Mouse (Mus musculus): ENCODE results near the gene Nisch. TPM values are rescaled to one million over a fixed set of nuclear protein-coding genes. Genes with fewer than 3 reads are reported as not detected.

The Nisch gene
- polyA plus RNA-seq, 1 experiment from 2014 or later: 245 TPM

DNA sequence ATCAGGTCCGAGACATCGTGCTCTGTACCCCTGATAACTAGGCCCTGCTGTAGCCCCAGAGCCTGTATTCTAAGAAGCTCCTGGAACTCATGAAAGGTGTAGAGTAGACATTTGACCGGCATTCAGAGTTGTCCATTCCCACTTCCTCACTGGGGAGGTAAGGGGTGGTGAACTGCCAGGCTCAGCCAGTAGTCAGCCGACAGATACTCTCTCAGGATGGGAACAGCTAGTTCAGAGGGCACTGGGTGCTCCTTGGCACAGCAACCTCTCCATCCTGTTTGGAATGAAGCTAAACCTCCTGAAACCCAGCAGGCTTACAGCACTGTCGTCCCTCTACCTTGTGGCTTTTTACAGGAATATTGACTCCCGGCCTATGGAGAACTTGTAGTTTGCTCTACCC is 4.9 kb downstream of the Nisch start:
- ATAC-seq (replicated peaks; ENCODE audit: low FRiP score) (no peak), DNase-seq (ENCODE audit: low spot score) (no peak)
- Histone ChIP-seq H3K9ac (ENCODE audit: low read depth, low read length) (no peak overlapping the region), H3K27me3 (replicated peaks; ENCODE audit: control insufficient read depth, insufficient read depth, low read length) (no peaks in the 10 kb centered on the region), H3K27ac (ENCODE audit: low read depth, low read length) (no peak overlapping the region), H3K4me1 (replicated peaks; ENCODE audit: control insufficient read depth, insufficient read depth, low read length) (peaks cover 13% of the 10 kb centered on the region), H3K36me3 (ENCODE audit: control insufficient read depth, insufficient read depth, low read length) (no peaks in the 10 kb centered on the region), H3K4me2 (no peak overlapping the region), H3K4me3 (ENCODE audit: low read depth, low read length) (no peak overlapping the region), H3K9me3 (ENCODE audit: control insufficient read depth, low read length) (no peaks in the 10 kb centered on the region)
- 83% methylated on average over 6 of the region's 6 CpGs for WGBS

DNA sequence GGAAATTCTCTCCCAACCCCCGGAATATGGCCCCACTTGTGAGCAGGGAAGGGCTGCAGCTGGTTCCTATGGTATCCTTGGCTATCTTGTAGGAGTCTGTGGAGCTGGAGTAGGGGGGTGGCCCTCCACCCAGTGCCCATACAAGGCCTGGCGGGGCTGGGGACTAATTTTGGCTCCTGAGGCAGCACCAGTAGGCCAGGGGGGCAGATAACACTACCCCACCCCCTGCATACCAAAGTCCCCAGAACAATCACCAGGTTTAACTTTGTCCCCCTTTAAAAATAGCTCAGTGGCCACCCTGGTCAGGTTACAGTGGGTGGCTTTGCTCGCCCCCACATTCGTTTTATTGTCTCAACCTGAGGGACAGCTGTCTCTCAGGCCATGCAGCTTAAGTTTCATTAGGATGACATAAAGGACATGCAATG is 7.6 kb downstream of the Nisch start:
- no peak overlapping the region for H3K4me3 ChIP-seq (ENCODE audit: low read depth, low read length)
- no peak overlapping the region for H3K27ac ChIP-seq (ENCODE audit: low read depth, low read length)
- no peaks in the 10 kb centered on the region for H3K27me3 ChIP-seq (replicated peaks; ENCODE audit: control insufficient read depth, insufficient read depth, low read length)
- H3K4me1 ChIP-seq (replicated peaks; ENCODE audit: control insufficient read depth, insufficient read depth, low read length): peaks cover 20% of the 10 kb centered on the region
- ATAC-seq (replicated peaks; ENCODE audit: low FRiP score): no peak
- H3K36me3 ChIP-seq (ENCODE audit: control insufficient read depth, insufficient read depth, low read length): peaks cover 4% of the 10 kb centered on the region; the same call in 1 of the 2 replicates
- no peaks in the 10 kb centered on the region for H3K9me3 ChIP-seq (ENCODE audit: control insufficient read depth, low read length)
- no peak overlapping the region for H3K4me2 ChIP-seq
- 71% methylated on average over 4 of the region's 4 CpGs for WGBS
- DNase-seq (ENCODE audit: low spot score): no peak
- H3K9ac ChIP-seq (ENCODE audit: low read depth, low read length): no peak overlapping the region

DNA sequence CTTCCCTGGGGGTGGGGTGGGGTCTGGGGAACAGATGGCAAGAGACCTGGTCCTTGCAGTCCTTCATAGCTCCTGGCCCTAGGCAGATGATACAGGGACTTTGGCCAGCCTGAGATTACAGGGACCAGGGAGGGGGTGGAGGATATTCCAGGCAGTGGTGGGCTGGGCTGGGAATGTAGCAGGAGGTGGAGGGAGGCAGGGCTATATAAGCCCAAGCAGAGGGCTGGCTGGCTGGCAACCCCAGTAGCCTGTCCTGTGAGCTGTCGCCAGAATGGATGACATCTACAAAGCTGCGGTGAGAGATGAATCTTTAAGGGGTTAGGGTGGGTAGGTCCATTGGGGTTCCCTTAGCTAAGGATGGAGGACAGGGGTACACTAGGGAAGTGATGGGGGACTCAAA is 8.7 kb downstream of the Nisch start, which contains the start of gene Tnnc1:
Gene Tnnc1 (plus strand): TSS at position 229 of the 400 bp plus-strand sequence.
- 74% methylated on average over 2 of the region's 2 CpGs for WGBS
- no peaks in the 10 kb centered on the region for H3K27me3 ChIP-seq (replicated peaks; ENCODE audit: control insufficient read depth, insufficient read depth, low read length)
- DNase-seq (ENCODE audit: low spot score): no peak
- no peaks in the 10 kb centered on the region for H3K9me3 ChIP-seq (ENCODE audit: control insufficient read depth, low read length)
- peaks cover 18% of the 10 kb centered on the region for H3K4me1 ChIP-seq (replicated peaks; ENCODE audit: control insufficient read depth, insufficient read depth, low read length)
- H3K9ac ChIP-seq (ENCODE audit: low read depth, low read length): peak within 1 kb of the TSS; percentile 96
- H3K4me3 ChIP-seq (ENCODE audit: low read depth, low read length): peak within 1 kb of the TSS; percentile 85
- H3K4me2 ChIP-seq: peak within 1 kb of the TSS; percentile 93
- ATAC-seq (replicated peaks; ENCODE audit: low FRiP score): no peak
- H3K36me3 ChIP-seq (ENCODE audit: control insufficient read depth, insufficient read depth, low read length): peaks cover 8% of the 10 kb centered on the region; the same call in 1 of the 2 replicates
- H3K27ac ChIP-seq (ENCODE audit: low read depth, low read length): no peak within 1 kb of the TSS

DNA sequence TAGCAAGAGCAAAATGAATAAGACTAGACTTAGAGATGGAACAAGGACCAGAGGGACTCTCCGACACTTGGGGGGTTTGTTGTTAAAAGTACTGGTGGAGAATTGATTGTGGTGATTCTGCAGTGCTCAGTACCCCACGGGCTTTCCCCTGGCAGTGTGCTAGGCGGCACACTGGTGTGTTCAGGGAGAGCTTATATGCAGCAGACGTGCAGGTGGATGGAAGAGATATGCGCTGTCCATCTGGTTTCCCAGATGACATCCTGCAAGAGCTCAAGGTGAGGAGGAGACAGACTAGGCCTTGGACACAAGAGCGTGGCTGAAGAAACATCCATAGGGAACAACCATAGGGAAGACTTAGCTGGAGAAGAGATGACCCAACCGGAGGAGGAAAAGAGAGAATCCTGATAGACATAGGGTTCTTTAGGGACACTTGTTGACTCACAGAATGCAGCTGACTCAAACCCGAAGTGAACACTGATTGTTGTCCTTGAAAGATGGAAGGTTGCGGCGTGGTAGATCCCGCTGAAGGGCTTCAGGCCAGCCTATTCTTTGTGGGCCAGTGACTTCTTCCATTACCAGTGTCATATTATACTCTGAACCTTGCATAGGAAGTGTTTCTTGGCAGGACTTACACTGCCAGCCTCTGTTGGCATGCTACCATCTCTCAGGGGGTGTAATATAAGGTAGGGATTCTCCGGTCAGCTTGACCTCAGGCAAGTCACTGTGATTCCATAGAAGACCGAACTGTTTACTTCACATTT is 9.5 kb downstream of the Nisch start:
- Histone ChIP-seq H3K4me3 (ENCODE audit: low read depth, low read length) (peak overlapping the region; percentile 85), H3K27ac (ENCODE audit: low read depth, low read length) (0 out of 2 replicates have a peak overlapping the region, but pooled peaks have one; percentile 86), H3K9me3 (ENCODE audit: control insufficient read depth, low read length) (no peaks in the 10 kb centered on the region), H3K36me3 (ENCODE audit: control insufficient read depth, insufficient read depth, low read length) (peaks cover 15% of the 10 kb centered on the region; the same call in 1 of the 2 replicates), H3K27me3 (replicated peaks; ENCODE audit: control insufficient read depth, insufficient read depth, low read length) (no peaks in the 10 kb centered on the region), H3K4me1 (replicated peaks; ENCODE audit: control insufficient read depth, insufficient read depth, low read length) (peaks cover 18% of the 10 kb centered on the region), H3K4me2 (peak overlapping the region; percentile 93), H3K9ac (ENCODE audit: low read depth, low read length) (peak overlapping the region; percentile 96)
- WGBS: 77% methylated on average over 13 of the region's 13 CpGs
- ATAC-seq (replicated peaks; ENCODE audit: low FRiP score) (peak; percentile 66), DNase-seq (ENCODE audit: low spot score) (no peak)

DNA sequence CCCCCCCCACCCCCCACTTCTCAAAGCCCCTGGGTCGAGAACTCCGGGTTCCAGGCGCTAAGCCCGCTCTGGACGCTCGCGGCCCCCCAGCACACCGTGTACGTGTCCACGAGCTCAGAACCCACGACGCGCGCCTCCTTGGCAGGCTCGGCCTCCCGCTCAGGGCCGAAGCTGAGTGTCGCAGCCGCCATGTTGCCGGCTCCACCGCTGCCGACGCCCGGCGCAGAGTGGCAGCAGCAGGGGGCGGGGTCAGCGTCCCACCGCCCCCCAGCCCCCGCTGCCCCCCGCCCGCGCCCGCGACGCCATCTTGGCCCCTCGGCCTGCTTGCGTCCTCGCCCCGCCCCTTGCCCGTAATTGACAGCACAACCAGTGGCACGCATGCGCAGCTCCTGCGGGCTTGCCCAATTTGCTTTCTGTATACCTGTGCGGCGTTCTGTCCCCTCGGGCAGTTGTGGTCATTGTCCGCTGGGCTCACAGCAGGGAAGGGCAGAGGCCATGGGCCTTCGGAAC is 10.2 kb downstream of the Nisch start:
- H3K27me3 ChIP-seq (replicated peaks; ENCODE audit: control insufficient read depth, insufficient read depth, low read length): no peaks in the 10 kb centered on the region
- peak overlapping the region; percentile 96 for H3K9ac ChIP-seq (ENCODE audit: low read depth, low read length)
- peak overlapping the region; percentile 85 for H3K4me3 ChIP-seq (ENCODE audit: low read depth, low read length)
- H3K36me3 ChIP-seq (ENCODE audit: control insufficient read depth, insufficient read depth, low read length): peaks cover 21% of the 10 kb centered on the region; the same call in 1 of the 2 replicates
- peak overlapping the region; percentile 86 for H3K27ac ChIP-seq (ENCODE audit: low read depth, low read length)
- WGBS: under 1% methylated on average over 48 of the region's 48 CpGs
- ATAC-seq (replicated peaks; ENCODE audit: low FRiP score) (peak; percentile 78), DNase-seq (ENCODE audit: low spot score) (peak; percentile 88)
- peaks cover 18% of the 10 kb centered on the region for H3K4me1 ChIP-seq (replicated peaks; ENCODE audit: control insufficient read depth, insufficient read depth, low read length)
- H3K4me2 ChIP-seq: peak overlapping the region; percentile 93
- H3K9me3 ChIP-seq (ENCODE audit: control insufficient read depth, low read length): no peaks in the 10 kb centered on the region

- peak overlapping the region; percentile 93 for H3K4me2 ChIP-seq
- peak overlapping the region; percentile 96 for H3K9ac ChIP-seq (ENCODE audit: low read depth, low read length)
- H3K27me3 ChIP-seq (replicated peaks; ENCODE audit: control insufficient read depth, insufficient read depth, low read length): no peaks in the 10 kb centered on the region
- H3K4me3 ChIP-seq (ENCODE audit: low read depth, low read length): peak overlapping the region; percentile 85
- peaks cover 23% of the 10 kb centered on the region for H3K36me3 ChIP-seq (ENCODE audit: control insufficient read depth, insufficient read depth, low read length)
- peak overlapping the region; percentile 86 for H3K27ac ChIP-seq (ENCODE audit: low read depth, low read length)
- H3K4me1 ChIP-seq (replicated peaks; ENCODE audit: control insufficient read depth, insufficient read depth, low read length): peaks cover 18% of the 10 kb centered on the region
- no peaks in the 10 kb centered on the region for H3K9me3 ChIP-seq (ENCODE audit: control insufficient read depth, low read length)
- WGBS: under 1% methylated on average over 39 of the region's 39 CpGs
- DNase-seq (ENCODE audit: low spot score): peak; percentile 70
- ATAC-seq (replicated peaks; ENCODE audit: low FRiP score): peak; percentile 44
Observed at GRCm38 (mm10) chr14:31205562-31206467, 10.9 kb downstream of the Nisch start.

GRCm38 (mm10) chr14:31205244-31205561 is 11.5 kb downstream of the Nisch start:
- DNase-seq (ENCODE audit: low spot score) (no peak), ATAC-seq (replicated peaks; ENCODE audit: low FRiP score) (no peak)
- Histone ChIP-seq H3K27me3 (replicated peaks; ENCODE audit: control insufficient read depth, insufficient read depth, low read length) (no peaks in the 10 kb centered on the region), H3K9me3 (ENCODE audit: control insufficient read depth, low read length) (no peaks in the 10 kb centered on the region), H3K4me2 (peak overlapping the region; percentile 93), H3K27ac (ENCODE audit: low read depth, low read length) (peak overlapping the region; percentile 86), H3K4me1 (replicated peaks; ENCODE audit: control insufficient read depth, insufficient read depth, low read length) (peaks cover 18% of the 10 kb centered on the region), H3K9ac (ENCODE audit: low read depth, low read length) (peak overlapping the region; percentile 96), H3K4me3 (ENCODE audit: low read depth, low read length) (peak overlapping the region; percentile 85), H3K36me3 (ENCODE audit: control insufficient read depth, insufficient read depth, low read length) (peaks cover 28% of the 10 kb centered on the region)
- WGBS: 19% methylated on average over 8 of the region's 8 CpGs

- Histone ChIP-seq H3K27ac (ENCODE audit: low read depth, low read length) (peak overlapping the region; percentile 86; the same call in 1 of the 2 replicates), H3K4me1 (replicated peaks; ENCODE audit: control insufficient read depth, insufficient read depth, low read length) (peaks cover 18% of the 10 kb centered on the region)
- WGBS: 55% methylated on average over 4 of the region's 4 CpGs
Observed at GRCm38 (mm10) chr14:31204844-31205243, 11.9 kb downstream of the Nisch start.

More at GRCm38 (mm10) chr14:31204844-31205243, 11.9 kb downstream of the Nisch start:
- peak overlapping the region; percentile 96 for H3K9ac ChIP-seq (ENCODE audit: low read depth, low read length)
- no peak for ATAC-seq (replicated peaks; ENCODE audit: low FRiP score)
- H3K4me3 ChIP-seq (ENCODE audit: low read depth, low read length): peak overlapping the region; percentile 85
- no peaks in the 10 kb centered on the region for H3K27me3 ChIP-seq (replicated peaks; ENCODE audit: control insufficient read depth, insufficient read depth, low read length)
- no peak for DNase-seq (ENCODE audit: low spot score)
- peak overlapping the region; percentile 93 for H3K4me2 ChIP-seq
- no peaks in the 10 kb centered on the region for H3K9me3 ChIP-seq (ENCODE audit: control insufficient read depth, low read length)
- H3K36me3 ChIP-seq (ENCODE audit: control insufficient read depth, insufficient read depth, low read length): peaks cover 31% of the 10 kb centered on the region
